Mouse (Mus musculus) embryo, embryonic 11.5 days (tissue): ENCODE measurements at regions not wholly inside any gene's neighbourhood (a gene's known extent, or its start where the extent isn't known, plus 50 kb on each side); places are given as distances from the start of the nearest gene placed in this dataset.
A peak's percentile ranks its signal among the peaks of the same experiment; 100 is the strongest.

Experiments
- DNase-seq: peaks from one replicate; pipeline ENCODE4 v3.0.0-alpha.2; 2012; ENCODE audit warnings: low read depth, low spot score

GRCm38 (mm10) chr17:83935232-83935631 is 87.5 kb upstream of the Haao start:
- DNase-seq, result no peak

- DNase-seq, result no peak
Observed at GRCm38 (mm10) chr17:83933743-83934142, 86.0 kb upstream of the Haao start.

- no peak for DNase-seq
Observed at GRCm38 (mm10) chr17:83930401-83930800, 82.6 kb upstream of the Haao start.

GRCm38 (mm10) chr17:83927749-83928387 is 80.1 kb upstream of the Haao start:
- DNase-seq, result no peak

- no peak for DNase-seq
Observed at GRCm38 (mm10) chr17:83924259-83924922, 76.6 kb upstream of the Haao start.

- no peak for DNase-seq
Observed at GRCm38 (mm10) chr17:83920894-83921293, 73.1 kb upstream of the Haao start.

GRCm38 (mm10) chr17:83920225-83920624 is 72.5 kb upstream of the Haao start:
- DNase-seq, result no peak

- no peak for DNase-seq
Observed at GRCm38 (mm10) chr17:83918413-83919139, 70.8 kb upstream of the Haao start.

GRCm38 (mm10) chr17:83917781-83918180 is 70.0 kb upstream of the Haao start:
- DNase-seq, result no peak

GRCm38 (mm10) chr17:83916684-83917166 is 69.0 kb upstream of the Haao start:
- no peak for DNase-seq

GRCm38 (mm10) chr17:83915034-83915433 is 67.3 kb upstream of the Haao start:
- DNase-seq, result no peak

- DNase-seq, result no peak
Observed at GRCm38 (mm10) chr17:83914603-83915002, 66.8 kb upstream of the Haao start.

GRCm38 (mm10) chr17:83913711-83914415 is 66.1 kb upstream of the Haao start:
- DNase-seq, result no peak

GRCm38 (mm10) chr17:83912421-83912820 is 64.7 kb upstream of the Haao start:
- no peak for DNase-seq

GRCm38 (mm10) chr17:83908811-83909210 is 61.0 kb upstream of the Haao start:
- DNase-seq, result no peak

- DNase-seq, result no peak
Observed at GRCm38 (mm10) chr17:83907538-83907937, 59.8 kb upstream of the Haao start.

- no peak for DNase-seq
Observed at GRCm38 (mm10) chr17:83906751-83907537, 59.2 kb upstream of the Haao start.

- DNase-seq, result peak; percentile 80
Observed at GRCm38 (mm10) chr17:83903467-83903866, 55.7 kb upstream of the Haao start.

- DNase-seq, result no peak
Observed at GRCm38 (mm10) chr17:83902523-83902922, 54.8 kb upstream of the Haao start.

GRCm38 (mm10) chr17:83902091-83902490 is 54.3 kb upstream of the Haao start:
- DNase-seq, result no peak

- DNase-seq, result no peak
Observed at GRCm38 (mm10) chr17:83899588-83900152, 51.9 kb upstream of the Haao start.
